Mouse (Mus musculus): ENCODE data around the gene Pdzrn3. TPM values are rescaled to one million over a fixed set of nuclear protein-coding genes. Genes with fewer than 3 reads are reported as not detected.

Pdzrn3 gene
- polyA plus RNA-seq, 2 experiments from 2014 or later, result not detected

- ATAC-seq, result no peak
Measured at GRCm38 (mm10) chr6:101287077-101287476, 90.6 kb downstream of the Pdzrn3 start.

- ATAC-seq, result no peak
Measured at GRCm38 (mm10) chr6:101284368-101284955, 93.2 kb downstream of the Pdzrn3 start.

- ATAC-seq, result no peak
Measured at GRCm38 (mm10) chr6:101283891-101284290, 93.8 kb downstream of the Pdzrn3 start.

- no peak for ATAC-seq
Measured at GRCm38 (mm10) chr6:101281644-101282043, 96.1 kb downstream of the Pdzrn3 start.

- no peak for ATAC-seq
Measured at GRCm38 (mm10) chr6:101280811-101281218, 96.9 kb downstream of the Pdzrn3 start.

- no peak for ATAC-seq
Measured at GRCm38 (mm10) chr6:101278286-101278932, 99.3 kb downstream of the Pdzrn3 start.

GRCm38 (mm10) chr6:101276261-101276660 lies 101.4 kb downstream of the Pdzrn3 start:
- no peak for ATAC-seq

GRCm38 (mm10) chr6:101275806-101276205 lies 101.9 kb downstream of the Pdzrn3 start:
- no peak for ATAC-seq

GRCm38 (mm10) chr6:101274846-101275245 lies 102.9 kb downstream of the Pdzrn3 start:
- no peak for ATAC-seq

GRCm38 (mm10) chr6:101272256-101272655 lies 105.4 kb downstream of the Pdzrn3 start:
- ATAC-seq, result no peak

GRCm38 (mm10) chr6:101271378-101272135 lies 106.1 kb downstream of the Pdzrn3 start:
- no peak for ATAC-seq

- no peak for ATAC-seq
Measured at GRCm38 (mm10) chr6:101270095-101270826, 107.4 kb downstream of the Pdzrn3 start.

GRCm38 (mm10) chr6:101269335-101270094 lies 108.2 kb downstream of the Pdzrn3 start:
- ATAC-seq, result no peak

- no peak for ATAC-seq
Measured at GRCm38 (mm10) chr6:101268266-101268665, 109.4 kb downstream of the Pdzrn3 start.

GRCm38 (mm10) chr6:101266787-101267186 lies 110.9 kb downstream of the Pdzrn3 start:
- no peak for ATAC-seq

- ATAC-seq, result no peak
Measured at GRCm38 (mm10) chr6:101263544-101263943, 114.2 kb downstream of the Pdzrn3 start.

GRCm38 (mm10) chr6:101261513-101261912 lies 116.2 kb downstream of the Pdzrn3 start:
- no peak for ATAC-seq

- no peak for ATAC-seq
Measured at GRCm38 (mm10) chr6:101259411-101259810, 118.3 kb downstream of the Pdzrn3 start.

GRCm38 (mm10) chr6:101257418-101257817 lies 120.3 kb downstream of the Pdzrn3 start:
- ATAC-seq, result no peak

- no peak for ATAC-seq
Measured at GRCm38 (mm10) chr6:101254652-101255051, 123.0 kb downstream of the Pdzrn3 start.

- no peak for ATAC-seq
Measured at GRCm38 (mm10) chr6:101251916-101252603, 125.6 kb downstream of the Pdzrn3 start.

GRCm38 (mm10) chr6:101251160-101251559 lies 126.5 kb downstream of the Pdzrn3 start:
- ATAC-seq, result no peak
